Mouse (Mus musculus) embryo, embryonic 11.5 days (tissue): Measurements from ENCODE around the gene Sost.
A peak's percentile ranks its signal among the peaks of the same experiment; 100 is the strongest.
"Not testable (repeated sequence)": the region's sequence is repeated elsewhere in the genome, so short reads cannot be mapped to it uniquely, and the experiment has no call there.

ENCODE experiments used
- DNase-seq: peaks from one replicate; pipeline ENCODE4 v3.0.0-alpha.2; 2012; ENCODE audit warnings: low read depth, low spot score

Gene Sost

DNA sequence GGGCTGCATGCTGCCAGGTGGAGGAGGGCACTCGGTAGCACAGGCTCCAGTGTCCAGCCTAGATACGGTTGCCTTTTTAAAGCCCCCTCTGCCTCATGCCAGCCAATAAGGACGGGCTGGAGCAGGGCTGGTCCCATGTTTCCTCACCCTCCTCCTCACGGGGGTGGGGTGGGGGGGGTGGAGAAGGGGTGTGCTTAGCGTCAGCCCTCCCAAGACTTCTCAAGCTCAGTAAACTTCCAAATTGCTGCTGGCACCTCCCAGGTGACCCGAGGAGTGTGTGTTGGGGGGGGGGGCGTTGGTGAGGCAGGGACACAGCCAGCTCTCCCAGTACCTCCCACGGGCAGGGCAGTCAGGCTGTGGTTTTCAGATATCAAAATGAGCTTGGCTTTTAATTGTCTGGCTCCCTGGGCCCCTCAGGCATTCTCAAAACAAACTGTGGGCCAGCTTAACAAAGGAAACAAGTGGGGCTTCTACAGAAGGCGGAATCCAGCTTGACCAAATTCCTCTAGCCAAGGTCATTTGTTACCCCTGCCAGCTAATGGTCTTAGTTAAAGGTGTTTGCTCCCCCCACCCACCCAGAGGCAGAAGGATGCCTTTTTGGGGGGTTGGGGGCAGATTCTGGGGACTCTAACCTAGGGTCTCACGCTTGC lies at the start of gene Sost:
Gene Sost (minus strand): TSS at position 51 of the 650 bp plus-strand sequence.
- no peak for DNase-seq

DNA sequence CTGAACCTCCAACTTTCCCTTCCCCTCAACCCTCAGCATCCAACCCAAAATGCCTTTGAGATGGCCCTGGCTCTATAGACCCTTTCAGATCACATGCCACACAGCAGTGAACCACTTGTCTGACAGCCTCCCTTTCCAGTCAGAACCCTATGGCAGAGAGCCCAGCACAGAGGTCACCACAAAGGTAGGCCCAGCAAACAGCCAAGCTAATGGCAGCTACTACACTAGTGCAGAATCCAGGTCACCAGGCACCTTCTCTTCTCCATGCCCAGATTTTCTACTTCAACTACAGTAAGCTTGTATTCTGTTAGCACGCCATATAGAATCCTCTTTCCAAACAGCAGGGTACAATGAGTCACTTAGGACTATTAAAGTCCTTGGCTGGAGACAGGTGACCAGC lies 49.3 kb upstream of the Sost start:
- DNase-seq = no peak

GRCm38 (mm10) chr11:102015472-102015871 lies 48.7 kb upstream of the Sost start:
- DNase-seq = no peak

DNA sequence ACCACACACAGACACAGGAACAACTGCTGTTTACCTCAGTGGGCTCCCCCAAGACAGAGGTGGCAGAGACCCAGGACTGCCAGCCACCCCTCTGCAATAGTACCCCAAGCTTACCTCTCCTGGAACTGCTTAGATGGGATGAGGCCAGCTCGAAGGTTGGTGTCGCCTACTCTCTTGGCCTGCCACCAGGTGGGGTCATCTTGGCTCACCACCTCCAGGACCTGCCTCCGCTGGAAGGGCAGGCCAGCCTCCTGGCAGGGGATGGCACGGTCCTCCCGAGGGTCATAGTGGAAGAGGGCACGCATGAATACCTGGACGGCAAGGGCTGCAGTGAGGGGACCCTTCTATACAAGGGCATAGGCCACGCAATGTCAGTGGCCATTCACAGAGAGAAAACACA lies 46.4 kb upstream of the Sost start:
- no peak for DNase-seq

GRCm38 (mm10) chr11:102011510-102011909 lies 44.7 kb upstream of the Sost start:
- DNase-seq = no peak

- no peak for DNase-seq
These were observed 43.3 kb upstream of the Sost start for GRCm38 (mm10) chr11:102010140-102010539.

DNA sequence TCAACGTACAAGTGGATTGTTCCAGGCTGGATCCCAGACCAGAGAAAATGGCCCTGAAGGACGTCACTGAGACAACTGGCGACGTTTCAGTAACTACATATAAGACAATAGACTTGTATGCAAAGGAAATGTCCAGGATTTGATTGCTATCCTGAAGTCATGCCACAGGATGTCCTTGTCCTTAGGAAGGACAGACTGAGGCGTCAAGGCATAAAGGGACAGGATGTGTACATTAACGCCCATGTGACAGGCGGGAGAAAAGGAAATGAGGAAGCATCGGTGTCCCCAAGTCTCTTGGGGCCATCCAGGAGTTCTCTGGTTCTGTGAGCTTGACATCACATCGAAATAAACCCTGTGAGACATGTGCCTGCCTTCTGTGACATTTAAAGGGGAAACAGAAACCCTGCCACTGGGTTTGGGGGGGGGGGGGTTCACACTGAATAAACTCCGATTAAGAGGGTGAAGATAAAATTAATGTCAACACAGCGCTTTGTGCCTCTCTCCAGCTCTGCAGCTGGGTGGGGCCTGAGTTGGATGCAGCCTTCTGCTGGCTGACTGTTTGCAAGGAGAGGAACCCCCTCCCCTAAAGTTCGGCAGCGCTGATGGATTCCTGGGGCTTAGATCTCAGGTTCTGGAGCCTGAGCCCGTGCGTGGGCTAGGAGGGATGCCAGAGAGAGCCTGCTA lies 42.3 kb upstream of the Sost start:
- DNase-seq = no peak

- no peak for DNase-seq
These were observed 41.6 kb upstream of the Sost start for GRCm38 (mm10) chr11:102008372-102008771.

DNA sequence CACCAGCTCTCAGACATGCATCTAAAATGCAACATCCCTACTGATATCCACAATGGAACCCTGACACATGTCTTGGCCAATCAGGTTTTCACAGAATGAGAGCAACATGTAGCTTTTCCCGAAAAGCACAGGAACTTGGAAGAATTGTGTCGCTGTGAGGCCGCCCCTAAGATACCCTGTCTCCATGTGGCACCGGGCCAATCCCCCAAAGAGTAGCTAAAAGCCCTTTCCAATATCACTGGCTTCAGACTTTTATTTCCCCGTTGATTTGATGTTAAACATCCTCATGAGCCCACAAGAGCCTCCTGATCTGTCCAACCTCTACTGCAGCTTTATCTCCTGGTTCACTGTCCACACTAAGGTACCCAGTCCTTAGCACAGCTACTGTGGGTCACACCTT lies 39.9 kb upstream of the Sost start:
- no peak for DNase-seq

DNA sequence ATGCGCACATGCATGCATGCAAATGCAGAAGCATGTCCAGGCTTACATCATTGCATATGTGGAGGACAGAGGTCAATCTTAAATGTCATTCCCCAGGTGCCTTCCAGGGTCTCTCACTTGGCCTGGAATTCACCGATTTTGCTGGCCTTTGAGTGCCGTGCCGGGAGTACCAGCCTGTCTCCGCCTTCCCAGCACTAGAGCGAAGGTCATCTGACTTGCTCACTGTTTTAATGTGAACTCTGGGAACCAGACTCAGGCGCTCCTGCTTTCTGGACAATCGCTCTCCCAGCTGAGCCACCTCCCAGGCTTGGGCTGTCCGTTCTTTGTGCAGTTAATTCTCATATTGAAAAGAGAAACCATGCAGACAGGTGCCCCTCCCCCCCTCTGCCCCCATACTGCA lies 39.5 kb upstream of the Sost start:
- DNase-seq = no peak

- DNase-seq = no peak
These were observed 37.4 kb upstream of the Sost start for GRCm38 (mm10) chr11:102004251-102004650.

DNA sequence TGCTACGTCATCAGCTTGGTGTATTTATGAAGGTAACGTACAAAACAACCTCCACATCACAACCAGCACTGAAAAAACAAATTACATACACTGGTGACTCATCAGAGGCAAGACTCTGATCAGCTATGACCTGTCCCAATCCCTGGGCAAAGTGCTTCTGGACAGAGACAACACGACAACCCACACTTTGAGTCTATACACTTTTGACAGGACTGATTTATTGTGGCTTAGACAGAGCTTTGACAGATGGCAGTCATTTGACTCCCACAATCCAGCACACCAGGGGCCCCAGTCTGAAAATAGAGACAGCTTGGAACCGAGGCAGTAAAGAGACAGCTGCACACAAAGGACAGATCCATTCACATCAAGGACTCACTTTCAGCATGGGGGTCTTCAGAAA lies 32.7 kb upstream of the Sost start:
- DNase-seq = no peak

GRCm38 (mm10) chr11:101998258-101998657 lies 31.4 kb upstream of the Sost start:
- no peak for DNase-seq

GRCm38 (mm10) chr11:101995938-101996337 lies 29.1 kb upstream of the Sost start:
- no peak for DNase-seq

- no peak for DNase-seq
These were observed 27.3 kb upstream of the Sost start for GRCm38 (mm10) chr11:101994100-101994499.

GRCm38 (mm10) chr11:101992411-101992810 lies 25.6 kb upstream of the Sost start:
- no peak for DNase-seq

DNA sequence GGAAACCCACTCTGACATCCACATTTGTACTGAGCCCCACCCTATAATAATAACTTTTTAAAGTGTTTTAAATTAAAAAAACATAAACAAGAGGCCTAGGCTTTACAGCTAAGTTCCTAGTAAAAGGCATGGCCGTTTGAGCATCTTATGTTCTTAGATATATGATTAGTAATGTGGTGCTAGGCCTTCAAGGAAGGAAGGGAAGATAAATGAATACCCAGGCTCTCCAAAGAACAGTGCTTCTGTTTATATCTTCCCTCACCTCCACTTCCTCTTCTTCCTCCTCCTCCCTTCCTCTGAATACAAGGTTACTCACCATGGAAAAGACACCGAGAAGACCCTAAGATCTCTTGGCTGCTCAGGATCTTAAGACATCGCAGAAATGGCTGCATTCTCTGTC lies 25.0 kb upstream of the Sost start:
- no peak for DNase-seq

GRCm38 (mm10) chr11:101990244-101990643 lies 23.4 kb upstream of the Sost start:
- no peak for DNase-seq

- no peak for DNase-seq
These were observed 20.1 kb upstream of the Sost start, which contains the start of gene Dusp3 for GRCm38 (mm10) chr11:101986913-101987312. Gene Dusp3, minus strand, starts transcription at chr11:101987013.

DNA sequence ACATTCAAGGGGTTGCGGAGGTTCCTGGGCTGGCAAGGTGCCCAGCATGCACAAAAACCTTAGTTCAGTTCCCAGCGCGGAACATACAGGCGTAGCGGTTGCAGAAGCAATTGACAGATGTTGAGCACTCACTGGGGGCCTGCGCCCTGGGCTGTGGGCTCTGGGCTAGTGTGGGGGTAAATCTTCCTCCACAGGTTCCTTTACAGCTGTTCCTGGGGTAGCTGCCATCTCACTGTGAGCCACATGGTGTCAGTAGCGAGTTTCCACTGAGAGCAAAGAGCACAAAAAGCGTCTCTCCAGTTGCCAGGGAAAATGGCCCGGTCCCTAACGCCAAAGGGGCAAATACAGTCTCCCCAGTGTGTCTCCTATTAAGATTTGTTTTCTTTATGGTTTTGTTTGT lies 19.2 kb upstream of the Sost start:
- DNase-seq = peak; percentile 78

DNA sequence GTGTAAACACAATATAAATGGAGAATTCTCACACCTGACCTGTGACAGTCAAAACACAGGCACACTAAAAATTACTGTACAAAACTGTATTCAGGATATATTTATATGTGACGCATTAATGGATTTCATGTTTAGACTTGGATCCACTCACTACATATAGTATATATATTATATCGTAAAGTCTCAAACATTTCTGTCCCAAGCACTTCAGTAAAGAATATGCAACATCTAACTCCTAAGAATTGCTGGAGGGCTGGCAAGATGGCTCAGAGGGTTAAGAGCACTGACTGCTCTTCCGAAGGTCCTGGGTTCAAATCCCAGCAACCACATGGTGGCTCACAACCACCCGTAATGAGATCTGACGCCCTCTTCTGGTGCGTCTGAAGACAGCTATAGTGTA lies 18.6 kb upstream of the Sost start:
- not testable (repeated sequence) for DNase-seq

GRCm38 (mm10) chr11:101984054-101985025 lies 17.5 kb upstream of the Sost start, which contains the start of gene Cfap97d1:
Gene Cfap97d1, plus strand, starts transcription at chr11:101984279.
- peak; percentile 93 for DNase-seq
